Mouse (Mus musculus) layer of hippocampus, adult 18-20 months (tissue): ENCODE measurements around the gene Tas2r137. TPM values are rescaled to one million over a fixed set of nuclear protein-coding genes. Genes with fewer than 3 reads are reported as not detected.
A peak's percentile ranks its signal among the peaks of the same experiment; 100 is the strongest.

ENCODE experiments used
- DNase-seq, 2 experiments: peaks; one replicate each; pipeline ENCODE4 v3.0.0; 2022; ENCODE audit warnings: low spot score in 2 of 2
- long read RNA-seq: library from polyadenylated mRNA; stranded (forward); transcript quantifications from one replicate; pipeline ENCODE4 v2.0.0, GENCODE M21; 2021
- total RNA-seq, 2 experiments: library from RNA; stranded (reverse); gene quantifications; 2 replicates each; pipeline ENCODE4 v1.2.3; 2021

Tas2r137 gene
- not detected for total RNA-seq
- long read RNA-seq: 0 reads

DNA sequence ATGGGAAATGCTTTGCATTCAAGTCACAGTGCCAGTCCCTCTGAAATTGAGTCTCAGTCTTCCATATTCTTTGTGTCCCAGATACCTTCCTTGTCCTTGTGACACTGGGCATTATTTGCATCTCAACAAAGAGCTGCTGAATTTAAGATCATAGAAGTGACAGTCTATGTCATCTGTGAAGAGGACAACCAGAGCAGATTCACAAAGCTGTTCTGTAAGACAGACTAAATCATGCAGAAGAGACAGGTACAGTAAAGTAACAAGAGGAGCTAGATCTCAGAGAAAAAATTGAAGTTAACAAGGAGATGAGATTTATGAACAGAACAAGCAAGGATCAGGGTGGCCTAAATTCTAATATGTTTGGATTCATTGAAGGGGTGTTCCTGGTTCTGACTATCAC, at the start of gene Tas2r137:
Tas2r137 (plus strand) TSS at position 301 of the 400 bp plus-strand sequence.
- DNase-seq: no peak

DNA sequence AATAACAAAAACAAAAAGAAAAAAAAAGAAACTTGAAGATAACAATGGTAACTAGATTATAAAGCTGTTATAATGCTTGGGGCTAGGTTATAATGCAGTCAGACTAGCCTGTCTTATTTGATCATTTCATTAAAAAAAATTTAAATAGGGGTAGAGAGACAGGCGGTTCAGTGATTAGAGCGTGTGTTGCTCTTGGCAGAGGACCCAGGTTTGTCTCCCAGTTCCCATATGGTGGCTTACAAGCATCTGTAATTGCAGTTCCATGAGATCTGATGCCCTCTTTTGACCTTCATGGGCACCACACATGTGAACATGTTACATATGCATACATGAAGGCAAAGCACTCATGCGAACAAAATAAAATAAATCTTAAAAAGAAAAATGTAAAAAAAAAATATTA, 49.8 kb upstream of the Tas2r137 start:
- no peak for DNase-seq

DNA sequence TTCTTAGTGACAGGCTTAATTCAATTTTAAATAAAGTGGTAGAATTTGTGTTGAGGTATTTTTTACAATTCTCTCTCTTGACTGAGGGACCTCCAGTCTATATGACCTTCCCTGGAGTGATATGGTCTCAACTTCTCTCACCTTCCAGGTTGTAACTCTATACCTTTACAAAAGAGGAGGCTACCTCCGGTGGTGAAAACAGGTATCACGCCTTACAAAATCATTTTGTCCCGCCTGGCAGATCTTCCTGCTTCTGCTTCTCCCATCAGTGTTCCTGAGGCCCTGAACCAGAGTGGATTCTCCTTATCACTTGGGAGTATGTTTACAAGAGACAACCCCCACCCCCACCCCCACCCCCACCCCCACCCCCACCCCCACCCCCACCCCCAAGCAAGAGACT, 49.3 kb upstream of the Tas2r137 start:
- no peak for DNase-seq

DNA sequence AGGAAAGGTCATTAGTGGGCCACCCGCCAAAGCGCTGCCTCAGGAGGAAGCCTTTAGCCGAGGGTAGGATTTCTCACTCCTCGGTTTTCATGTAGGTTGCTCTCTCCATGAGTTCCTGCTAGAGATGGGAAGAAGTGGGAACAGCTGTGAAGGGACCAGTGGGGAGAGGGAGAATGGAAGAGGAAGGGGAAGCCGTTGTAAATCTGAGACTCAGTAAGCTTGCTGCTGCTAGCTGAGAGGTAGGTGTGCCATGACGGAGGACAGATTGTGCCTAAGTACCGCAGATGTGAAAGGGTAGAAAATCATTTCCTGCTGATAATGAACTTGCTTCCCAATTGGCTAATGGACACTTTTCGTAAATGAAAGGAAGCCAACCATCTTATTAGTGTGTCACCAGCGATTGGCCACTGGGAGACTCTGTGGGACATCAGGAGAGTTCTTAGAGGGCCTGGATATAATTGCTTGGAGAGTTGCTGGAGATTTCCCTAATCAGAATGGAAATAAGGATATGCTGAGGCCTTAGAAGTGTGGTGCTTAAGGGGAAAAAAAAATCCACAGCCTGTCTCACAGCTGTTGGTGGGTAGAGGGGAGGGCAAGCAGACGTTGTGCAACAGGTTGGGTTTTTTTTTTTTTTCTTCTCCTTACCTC, 47.6 kb upstream of the Tas2r137 start:
- DNase-seq: no peak

DNA sequence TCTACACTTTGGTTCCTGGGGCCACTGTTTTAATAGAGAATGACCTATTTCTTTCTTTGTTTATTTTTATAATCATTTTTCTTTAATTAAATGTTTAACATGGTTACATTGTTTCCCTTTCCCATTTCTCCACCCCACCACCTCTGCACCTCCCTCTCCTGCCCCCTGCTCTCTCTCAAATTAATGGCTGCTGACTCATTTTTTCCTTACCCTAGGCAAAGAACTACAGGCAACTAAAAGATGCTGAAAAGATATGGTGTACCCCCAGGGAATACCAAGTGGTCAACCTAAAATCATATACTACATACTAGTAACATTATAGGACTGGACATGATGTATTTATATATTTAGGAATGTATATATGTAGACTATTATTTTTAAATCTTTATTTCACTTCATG, 42.4 kb upstream of the Tas2r137 start:
- DNase-seq: no peak

DNA sequence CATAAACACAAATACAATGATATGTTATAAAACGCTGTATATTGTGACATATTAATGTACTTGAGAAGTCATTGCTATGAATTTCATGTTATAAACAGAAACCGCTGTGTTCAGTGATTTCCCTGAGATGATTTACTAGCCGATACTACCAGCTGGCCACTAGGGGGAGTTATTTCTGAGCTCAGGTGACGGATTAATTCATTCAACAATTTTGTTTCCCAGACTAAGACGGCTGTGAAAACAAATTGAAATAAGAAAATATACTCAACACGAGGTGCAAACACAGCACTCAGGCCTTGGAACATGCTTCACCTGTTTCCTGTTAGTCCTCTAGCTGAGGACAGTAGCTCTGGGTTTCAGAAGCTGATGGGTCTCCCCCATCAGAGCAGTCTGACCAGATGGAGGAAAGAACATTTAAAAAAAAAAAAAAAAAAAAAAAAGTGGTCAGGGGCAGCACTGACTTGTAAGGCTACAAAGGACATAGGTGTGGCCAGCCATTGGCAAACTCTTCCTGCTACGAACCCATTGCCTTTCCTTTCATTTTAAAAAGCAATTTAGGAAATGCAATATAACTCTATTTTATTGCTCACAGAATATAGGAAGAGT, 36.5 kb upstream of the Tas2r137 start:
- DNase-seq: no peak

DNA sequence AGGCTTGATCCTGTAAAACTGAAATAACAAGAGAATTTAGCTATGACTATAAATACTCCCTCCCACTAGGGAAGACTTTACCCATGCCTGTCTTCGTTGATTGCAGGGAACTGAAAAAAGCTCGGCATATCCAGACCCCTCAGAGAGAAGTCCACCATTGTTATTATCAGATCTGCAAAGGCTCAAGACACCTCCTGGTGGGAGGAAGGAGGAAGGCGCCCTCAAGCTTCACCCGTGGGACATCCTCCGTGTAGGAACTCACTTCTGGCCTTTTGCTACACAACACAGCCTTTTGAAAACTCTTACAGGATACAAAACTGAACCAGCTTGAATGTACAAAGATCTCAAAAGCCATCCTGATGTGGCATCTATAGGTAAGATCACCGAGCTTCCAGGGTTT, 25.3 kb upstream of the Tas2r137 start:
- DNase-seq: peak in 1 of 2 experiments; percentile 9

DNA sequence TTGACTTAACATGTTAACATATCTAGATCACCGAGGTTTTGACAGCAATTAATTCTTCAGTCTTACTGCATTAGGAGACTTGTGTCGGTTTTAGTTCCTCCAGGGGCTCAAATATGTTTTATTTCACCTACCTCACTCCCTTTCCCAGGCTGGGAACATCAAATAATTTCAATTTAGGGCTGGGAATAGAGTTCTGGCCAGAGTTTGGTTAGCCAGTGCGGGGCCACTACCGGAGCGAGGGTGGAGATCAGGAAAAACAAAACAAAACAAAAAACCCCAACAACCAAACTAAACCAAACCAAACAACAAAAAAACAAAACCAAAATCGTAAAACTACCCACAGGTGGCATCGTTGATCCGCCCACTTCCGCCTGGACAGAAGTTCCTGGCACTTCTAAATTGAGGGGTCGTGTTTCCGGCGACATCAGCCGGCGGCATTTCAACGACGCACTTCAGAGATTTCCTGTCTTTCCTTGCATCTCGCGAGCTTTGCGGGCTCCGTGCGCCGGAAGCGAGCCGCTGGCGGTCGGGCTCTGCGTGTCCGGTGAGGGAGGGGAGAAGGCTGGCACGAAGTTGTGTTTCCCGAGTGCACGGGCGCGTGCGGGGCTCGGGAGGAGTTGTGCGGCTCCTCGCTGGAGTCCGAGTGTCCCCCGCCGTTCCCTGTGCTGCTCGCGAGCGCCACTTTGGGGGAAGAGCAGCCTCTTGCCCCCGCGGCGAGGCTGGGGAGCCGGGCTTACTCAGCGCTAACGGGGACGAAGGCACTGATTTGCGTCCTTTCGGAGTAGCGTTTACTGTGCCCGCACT, 19.9 kb upstream of the Tas2r137 start, which contains the start of gene Ssbp1:
Ssbp1 (plus strand) TSS at position 437 of the 804 bp plus-strand sequence.
- peak; percentile 87 to 96 for DNase-seq

DNA sequence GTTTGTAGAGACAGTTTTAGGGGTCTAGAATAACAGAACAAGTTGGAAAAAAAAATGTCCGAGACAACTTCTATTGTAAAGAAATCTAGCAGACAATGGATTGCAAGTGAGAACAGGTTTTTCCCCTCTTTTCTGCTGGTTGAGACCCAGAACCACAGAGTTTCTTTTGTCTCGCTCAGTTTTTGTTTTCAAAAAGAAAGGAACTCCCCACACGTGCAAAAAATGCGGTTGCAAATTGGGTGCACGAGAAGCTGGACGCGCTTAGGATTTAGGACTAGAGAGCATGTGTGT, 19.4 kb upstream of the Tas2r137 start:
- no peak for DNase-seq

DNA sequence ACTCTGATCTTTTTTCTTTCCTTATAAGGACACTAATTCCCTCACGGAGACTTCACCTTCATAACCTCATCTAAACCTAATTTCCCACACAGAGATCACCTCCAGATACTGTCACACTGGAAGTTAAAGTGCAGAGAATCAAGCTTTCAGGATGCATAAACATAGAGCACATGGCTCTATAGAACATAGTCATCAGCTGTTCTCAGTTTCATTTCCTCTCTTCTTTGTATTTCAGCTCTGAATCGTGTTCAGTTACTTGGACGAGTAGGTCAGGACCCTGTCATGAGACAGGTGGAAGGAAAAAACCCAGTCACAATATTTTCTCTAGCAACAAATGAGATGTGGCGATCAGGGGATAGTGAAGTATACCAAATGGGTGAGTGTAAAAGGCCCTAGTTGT, 14.9 kb upstream of the Tas2r137 start:
- DNase-seq: no peak

DNA sequence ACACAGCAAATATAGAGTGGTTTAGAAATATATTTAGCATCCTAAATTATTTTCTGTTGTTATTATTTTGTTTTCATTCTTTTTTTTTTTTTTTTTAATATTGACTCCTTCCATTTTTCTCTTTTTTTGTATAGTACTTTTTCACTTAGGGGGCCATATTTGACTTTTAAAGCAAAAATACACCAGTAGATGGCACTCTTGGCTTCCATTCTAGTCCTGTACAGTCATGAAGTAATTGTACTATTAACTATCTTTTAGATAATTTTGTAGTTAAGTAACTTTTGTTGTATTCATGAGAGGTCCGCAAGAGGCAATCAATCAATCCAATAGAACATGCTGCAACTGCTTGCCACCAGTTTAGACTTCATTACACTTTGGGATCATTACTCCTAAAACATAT, 11.3 kb upstream of the Tas2r137 start:
- peak in 1 of 2 experiments; percentile 13 for DNase-seq

DNA sequence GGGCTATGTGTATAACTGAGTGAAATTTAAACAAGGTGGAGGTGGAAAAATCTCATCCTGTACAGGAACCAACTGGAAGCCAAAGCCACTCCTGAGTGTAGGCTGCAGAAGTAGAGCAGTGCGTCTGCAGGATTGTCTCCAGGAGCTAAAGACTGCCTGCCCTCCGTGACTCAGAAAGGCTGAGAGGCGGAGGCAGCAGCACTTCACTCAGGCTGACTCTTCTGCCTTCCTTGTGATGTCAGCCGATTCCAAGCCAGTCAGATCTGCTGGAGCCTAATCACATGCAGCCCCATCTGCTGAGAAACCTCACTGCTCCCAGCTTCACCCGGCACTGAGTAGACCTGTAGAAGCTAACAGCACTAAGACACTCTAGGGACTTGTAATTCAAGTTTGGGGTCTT, 8.7 kb upstream of the Tas2r137 start:
- DNase-seq: no peak

DNA sequence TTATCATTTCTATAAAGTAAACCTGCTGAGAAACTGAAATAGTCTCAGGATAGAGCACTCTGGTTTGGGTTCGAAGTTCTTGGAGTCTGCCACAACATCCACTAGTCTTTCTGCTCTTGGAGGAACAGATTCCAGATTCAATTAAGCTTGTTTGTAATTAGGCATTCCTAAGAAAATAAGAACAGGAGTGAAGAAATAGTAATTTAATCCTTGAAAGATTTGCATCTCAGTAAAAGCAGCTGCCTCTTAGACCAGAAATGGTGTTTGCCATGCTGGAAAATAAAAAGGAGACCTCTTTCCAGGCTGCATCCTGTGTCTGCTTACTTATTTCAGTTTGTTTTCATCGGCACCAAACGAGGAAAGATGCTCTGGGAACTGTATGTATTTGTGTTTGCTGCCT, 2.2 kb downstream of the Tas2r137 start, which contains the start of gene Tas2r108:
Tas2r108 (plus strand) TSS at position 301 of the 400 bp plus-strand sequence.
- DNase-seq: no peak

DNA sequence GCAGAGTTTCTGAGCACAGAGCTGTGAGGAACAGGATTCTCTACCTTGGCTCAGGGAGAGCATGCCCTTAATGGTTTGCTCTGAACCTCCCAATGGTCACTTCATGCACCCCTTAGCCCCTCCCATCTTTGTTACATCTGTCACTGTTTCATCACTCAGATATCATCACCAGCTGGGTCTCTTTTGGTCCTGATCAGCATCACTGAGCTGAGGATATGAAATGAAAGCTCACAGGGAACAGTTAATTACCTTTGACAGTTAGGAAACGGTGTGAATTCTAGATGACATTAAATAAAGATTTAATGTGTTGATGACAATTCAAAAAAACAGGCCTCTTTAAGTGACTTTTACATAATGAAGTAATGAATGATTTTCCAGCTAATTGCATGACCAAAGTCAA, 28.4 kb downstream of the Tas2r137 start, which contains the start of gene Prss37:
Prss37 (minus strand) TSS at position 101 of the 400 bp plus-strand sequence.
- DNase-seq: no peak

Other genes with a start within 250 kb of the Tas2r137 start
- gene Agk, start 166.1 kb upstream of the Tas2r137 start, total RNA-seq: 10 to 100 TPM; 41.1 to 43.6 TPM
- gene E330009J07Rik, start 55.1 kb upstream of the Tas2r137 start, total RNA-seq: 10 to 100 TPM; 48.2 to 49.6 TPM
- gene Wee2, start 52.1 kb upstream of the Tas2r137 start, total RNA-seq: not detected
- gene Ssbp1, start 19.9 kb upstream of the Tas2r137 start, total RNA-seq: 10 to 100 TPM; 29.9 to 30.0 TPM
- gene Tas2r108, start 2.3 kb downstream of the Tas2r137 start, total RNA-seq: not detected
- gene Prss37, start 28.3 kb downstream of the Tas2r137 start, total RNA-seq: not detected
- not detected for gene Olfr461, start 63.8 kb downstream of the Tas2r137 start, total RNA-seq
- not detected for gene Olfr460, start 78.3 kb downstream of the Tas2r137 start, total RNA-seq
- gene Clec5a, start 94.6 kb downstream of the Tas2r137 start, total RNA-seq: 1 to 10 TPM in 1 of 2 experiments, under 1 TPM in 1; 0.99 to 1.4 TPM
- gene Tas2r138, start 122.1 kb downstream of the Tas2r137 start, total RNA-seq: not detected
- not detected for gene Mgam, start 137.6 kb downstream of the Tas2r137 start, total RNA-seq